Mouse (Mus musculus) spleen, postnatal 36 days (tissue): ENCODE data around the gene E130114P18Rik.

Experiments
- DNase-seq, 2 experiments: peaks; one replicate each; pipeline ENCODE4 v3.0.0; 2022; ENCODE audit warnings: low spot score in 2 of 2, mixed read lengths in 1 of 2

Gene E130114P18Rik

GRCm38 (mm10) chr4:97544016-97544415 is 233.9 kb downstream of the E130114P18Rik start:
- no peak for DNase-seq

GRCm38 (mm10) chr4:97532072-97532471 is 245.8 kb downstream of the E130114P18Rik start:
- DNase-seq: peak; percentile 1

- no peak for DNase-seq
Measured at GRCm38 (mm10) chr4:97528517-97528916, 249.4 kb downstream of the E130114P18Rik start.
